Mouse (Mus musculus): ENCODE data around the gene Spo11. TPM values are rescaled to one million over a fixed set of nuclear protein-coding genes. Genes with fewer than 3 reads are reported as not detected.
A peak's percentile ranks its signal among the peaks of the same experiment; 100 is the strongest.

Gene Spo11
- polyA plus RNA-seq, 2 experiments = 2.5 to 3.2 TPM

- no peak overlapping the region for H3K27ac ChIP-seq (replicated peaks; ENCODE audit: low read depth, low read length)
- peaks cover 35% of the 10 kb centered on the region for H3K4me1 ChIP-seq (ENCODE audit: control insufficient read depth, insufficient read depth, low read length)
- H3K4me2 ChIP-seq (replicated peaks; ENCODE audit: low read depth, low read length, severe bottlenecking) = peak overlapping the region; percentile 97
- H3K4me3 ChIP-seq (replicated peaks; ENCODE audit: low read length) = peak overlapping the region; percentile 74
- no peak for DNase-seq (ENCODE audit: low spot score)
- WGBS = 3% methylated on average over 12 of the region's 13 CpGs
- H3K36me3 ChIP-seq (ENCODE audit: control insufficient read depth, insufficient read depth, low read length) = no peaks in the 10 kb centered on the region
- no peak for TF ChIP-seq POLR2A (IDR thresholded peaks at IDR 0.05; ENCODE audit: borderline replicate concordance, extremely low read depth, insufficient read depth, insufficient read length)
- no peaks in the 10 kb centered on the region for H3K9me3 ChIP-seq (ENCODE audit: control insufficient read depth, low read length)
- no peak for ATAC-seq (ENCODE audit: low FRiP score, low read depth)
- H3K27me3 ChIP-seq (ENCODE audit: control insufficient read depth, insufficient read depth, low read length) = no peaks in the 10 kb centered on the region; the same call in 1 of the 2 replicates
- H3K9ac ChIP-seq (ENCODE audit: low read depth, low read length, severe bottlenecking) = peak overlapping the region; percentile 65; the same call in 1 of the 2 replicates
Measured at GRCm38 (mm10) chr2:172940799-172941163, 36.7 kb upstream of the Spo11 start.

- ATAC-seq (ENCODE audit: low FRiP score, low read depth) = no peak
- 42% methylated on average over 5 of the region's 5 CpGs for WGBS
Measured at GRCm38 (mm10) chr2:172949051-172949450, 28.4 kb upstream of the Spo11 start.

GRCm38 (mm10) chr2:172950119-172950676 lies 27.3 kb upstream of the Spo11 start:
- Histone ChIP-seq H3K9ac (ENCODE audit: low read depth, low read length, severe bottlenecking) (no peak overlapping the region), H3K36me3 (ENCODE audit: control insufficient read depth, insufficient read depth, low read length) (no peaks in the 10 kb centered on the region), H3K9me3 (ENCODE audit: control insufficient read depth, low read length) (no peaks in the 10 kb centered on the region), H3K4me3 (replicated peaks; ENCODE audit: low read length) (no peak overlapping the region), H3K4me1 (ENCODE audit: control insufficient read depth, insufficient read depth, low read length) (peaks cover 10% of the 10 kb centered on the region), H3K27ac (replicated peaks; ENCODE audit: low read depth, low read length) (no peak overlapping the region), H3K4me2 (replicated peaks; ENCODE audit: low read depth, low read length, severe bottlenecking) (no peak overlapping the region), H3K27me3 (ENCODE audit: control insufficient read depth, insufficient read depth, low read length) (no peaks in the 10 kb centered on the region)
- ATAC-seq (ENCODE audit: low FRiP score, low read depth) = no peak
- TF ChIP-seq POLR2A (IDR thresholded peaks at IDR 0.05; ENCODE audit: borderline replicate concordance, extremely low read depth, insufficient read depth, insufficient read length) = no peak
- WGBS = 53% methylated on average over 9 of the region's 9 CpGs
- DNase-seq (ENCODE audit: low spot score) = no peak

More at GRCm38 (mm10) chr2:172949051-172949450, 28.4 kb upstream of the Spo11 start:
- Histone ChIP-seq H3K4me2 (replicated peaks; ENCODE audit: low read depth, low read length, severe bottlenecking) (no peak overlapping the region), H3K4me1 (ENCODE audit: control insufficient read depth, insufficient read depth, low read length) (peaks cover 10% of the 10 kb centered on the region), H3K27me3 (ENCODE audit: control insufficient read depth, insufficient read depth, low read length) (no peaks in the 10 kb centered on the region), H3K4me3 (replicated peaks; ENCODE audit: low read length) (no peak overlapping the region), H3K36me3 (ENCODE audit: control insufficient read depth, insufficient read depth, low read length) (no peaks in the 10 kb centered on the region), H3K27ac (replicated peaks; ENCODE audit: low read depth, low read length) (no peak overlapping the region), H3K9me3 (ENCODE audit: control insufficient read depth, low read length) (no peaks in the 10 kb centered on the region), H3K9ac (ENCODE audit: low read depth, low read length, severe bottlenecking) (no peak overlapping the region)
- no peak for TF ChIP-seq POLR2A (IDR thresholded peaks at IDR 0.05; ENCODE audit: borderline replicate concordance, extremely low read depth, insufficient read depth, insufficient read length)
- DNase-seq (ENCODE audit: low spot score) = no peak

GRCm38 (mm10) chr2:172950722-172951121 lies 26.8 kb upstream of the Spo11 start:
- DNase-seq (ENCODE audit: low spot score) (no peak), ATAC-seq (ENCODE audit: low FRiP score, low read depth) (peak; percentile 32; the same call in 1 of the 2 replicates)
- no peak overlapping the region for H3K27ac ChIP-seq (replicated peaks; ENCODE audit: low read depth, low read length)
- H3K27me3 ChIP-seq (ENCODE audit: control insufficient read depth, insufficient read depth, low read length) = no peaks in the 10 kb centered on the region
- H3K36me3 ChIP-seq (ENCODE audit: control insufficient read depth, insufficient read depth, low read length) = no peaks in the 10 kb centered on the region
- peaks cover 10% of the 10 kb centered on the region for H3K4me1 ChIP-seq (ENCODE audit: control insufficient read depth, insufficient read depth, low read length)
- no peak overlapping the region for H3K4me3 ChIP-seq (replicated peaks; ENCODE audit: low read length)
- no peak for TF ChIP-seq POLR2A (IDR thresholded peaks at IDR 0.05; ENCODE audit: borderline replicate concordance, extremely low read depth, insufficient read depth, insufficient read length)
- H3K9ac ChIP-seq (ENCODE audit: low read depth, low read length, severe bottlenecking) = no peak overlapping the region
- no peaks in the 10 kb centered on the region for H3K9me3 ChIP-seq (ENCODE audit: control insufficient read depth, low read length)
- 20% methylated on average over 11 of the region's 11 CpGs for WGBS
- H3K4me2 ChIP-seq (replicated peaks; ENCODE audit: low read depth, low read length, severe bottlenecking) = no peak overlapping the region

- Histone ChIP-seq H3K9ac (ENCODE audit: low read depth, low read length, severe bottlenecking) (no peak overlapping the region), H3K4me1 (ENCODE audit: control insufficient read depth, insufficient read depth, low read length) (peaks cover 10% of the 10 kb centered on the region), H3K4me3 (replicated peaks; ENCODE audit: low read length) (no peak overlapping the region), H3K27ac (replicated peaks; ENCODE audit: low read depth, low read length) (no peak overlapping the region), H3K4me2 (replicated peaks; ENCODE audit: low read depth, low read length, severe bottlenecking) (no peak overlapping the region), H3K36me3 (ENCODE audit: control insufficient read depth, insufficient read depth, low read length) (no peaks in the 10 kb centered on the region), H3K9me3 (ENCODE audit: control insufficient read depth, low read length) (no peaks in the 10 kb centered on the region), H3K27me3 (ENCODE audit: control insufficient read depth, insufficient read depth, low read length) (no peaks in the 10 kb centered on the region)
- WGBS = 83% methylated on average over 2 of the region's 2 CpGs
- no peak for ATAC-seq (ENCODE audit: low FRiP score, low read depth)
- no peak for TF ChIP-seq POLR2A (IDR thresholded peaks at IDR 0.05; ENCODE audit: borderline replicate concordance, extremely low read depth, insufficient read depth, insufficient read length)
- DNase-seq (ENCODE audit: low spot score) = no peak
Measured at GRCm38 (mm10) chr2:172951976-172952375, 25.5 kb upstream of the Spo11 start.

All from limb, embryonic 14.5 days (tissue).